Mouse (Mus musculus): Measurements from ENCODE around the gene Ulk3. TPM values are rescaled to one million over a fixed set of nuclear protein-coding genes. Genes with fewer than 3 reads are reported as not detected.

Gene Ulk3
- total RNA-seq, 1 experiment = 7.3 TPM

GRCm38 (mm10) chr9:57629118-57629874 lies 40.0 kb downstream of the Ulk3 start:
- in situ Hi-C loops (cut with MboI; ENCODE audit: low sequenced_read_pairs in 2 of 2, unreplicated experiment in 2 of 2) = no loop called here
- Histone ChIP-seq H3K9me3 (ENCODE audit: control insufficient read depth, insufficient read depth, low read depth, low read length) (no peaks in the 10 kb centered on the region), H3K27ac (ENCODE audit: insufficient read depth, low read depth, low read length, poor library complexity, severe bottlenecking) (no peak overlapping the region), H3K4me1 (ENCODE audit: control insufficient read depth in 2 of 2, insufficient read depth in 2 of 2, low read length in 2 of 2, poor library complexity in 1 of 2) (peaks cover 0 to 12% of the 10 kb centered on the region in 2 experiments; a peak in 2 of 4 replicates), H3K9ac (ENCODE audit: insufficient read depth, low read depth, low read length, poor library complexity, severe bottlenecking) (no peak overlapping the region), H3K4me3 (ENCODE audit: insufficient read depth in 1 of 2, low read depth in 1 of 2, low read length in 2 of 2, poor library complexity in 1 of 2, severe bottlenecking in 1 of 2) (no peak overlapping the region), H3K36me3 (ENCODE audit: control insufficient read depth, insufficient read depth, low read length, poor library complexity, severe bottlenecking) (peaks cover 51% of the 10 kb centered on the region)
- no peak for DNase-seq (ENCODE audit: low read depth, low spot score)
- TF ChIP-seq ZC3H11A (IDR thresholded peaks at IDR 0.05; ENCODE audit: borderline replicate concordance, low read depth, low read length) (peak; percentile 18; the same call in 1 of the 2 replicates), HCFC1 (IDR thresholded peaks at IDR 0.05; ENCODE audit: borderline replicate concordance, insufficient read depth, low read length) (no peak), ZNF384 (IDR thresholded peaks at IDR 0.05; ENCODE audit: low read depth, low read length) (no peak), MAFK (IDR thresholded peaks at IDR 0.05; ENCODE audit: insufficient read depth, low read depth, low read length) (no peak), CHD2 (IDR thresholded peaks at IDR 0.05; ENCODE audit: low read depth, low read length) (no peak)

DNA sequence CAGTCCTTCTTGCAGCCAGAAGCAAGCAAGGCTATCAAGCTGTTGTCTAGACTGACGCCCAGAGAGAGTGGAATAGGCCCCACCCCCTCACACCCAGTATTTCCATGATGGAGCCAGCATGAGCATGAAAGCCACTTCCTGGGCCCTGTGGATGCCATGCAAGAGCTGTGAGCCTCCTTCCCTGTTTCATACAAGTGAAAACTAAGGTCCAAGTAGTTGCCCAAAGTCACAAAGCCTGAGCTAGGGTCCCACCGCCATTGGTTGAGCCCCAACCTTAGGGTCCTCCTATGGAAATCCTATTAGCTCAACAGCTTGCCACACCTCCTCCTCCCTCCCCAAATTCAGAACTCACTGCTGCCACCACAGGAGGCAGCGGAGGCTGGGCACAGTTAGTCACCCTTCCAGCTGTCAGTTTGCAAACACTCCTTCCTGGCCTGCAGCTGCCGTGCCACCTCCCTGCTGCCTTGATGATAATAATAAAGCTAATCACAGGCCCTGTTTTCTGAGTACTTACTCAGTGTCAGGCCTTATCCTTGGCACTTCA lies 44.3 kb downstream of the Ulk3 start:
- Histone ChIP-seq H3K4me3 (ENCODE audit: insufficient read depth in 1 of 2, low read depth in 1 of 2, low read length in 2 of 2, poor library complexity in 1 of 2, severe bottlenecking in 1 of 2) (no peak overlapping the region), H3K4me1 (ENCODE audit: control insufficient read depth in 2 of 2, insufficient read depth in 2 of 2, low read length in 2 of 2, poor library complexity in 1 of 2) (peaks cover 0 to 5% of the 10 kb centered on the region in 2 experiments; a peak in 1 of 4 replicates), H3K36me3 (ENCODE audit: control insufficient read depth, insufficient read depth, low read length, poor library complexity, severe bottlenecking) (peaks cover 25% of the 10 kb centered on the region; the same call in 1 of the 2 replicates), H3K9ac (ENCODE audit: insufficient read depth, low read depth, low read length, poor library complexity, severe bottlenecking) (no peak overlapping the region), H3K9me3 (ENCODE audit: control insufficient read depth, insufficient read depth, low read depth, low read length) (no peaks in the 10 kb centered on the region), H3K27ac (ENCODE audit: insufficient read depth, low read depth, low read length, poor library complexity, severe bottlenecking) (no peak overlapping the region)
- in situ Hi-C loops (cut with MboI; ENCODE audit: low sequenced_read_pairs in 2 of 2, unreplicated experiment in 2 of 2) = no loop called here
- DNase-seq (ENCODE audit: low read depth, low spot score) = no peak
- TF ChIP-seq CHD2 (IDR thresholded peaks at IDR 0.05; ENCODE audit: low read depth, low read length) = no peak
- TF ChIP-seq ZC3H11A (IDR thresholded peaks at IDR 0.05; ENCODE audit: borderline replicate concordance, low read depth, low read length) = no peak

GRCm38 (mm10) chr9:57637272-57637671 lies 48.0 kb downstream of the Ulk3 start:
- peaks cover 0 to 10% of the 10 kb centered on the region in 2 experiments; a peak in 1 of 4 replicates for H3K4me1 ChIP-seq (ENCODE audit: control insufficient read depth in 2 of 2, insufficient read depth in 2 of 2, low read length in 2 of 2, poor library complexity in 1 of 2)
- no peak overlapping the region for H3K27ac ChIP-seq (ENCODE audit: insufficient read depth, low read depth, low read length, poor library complexity, severe bottlenecking)
- no peak for DNase-seq (ENCODE audit: low read depth, low spot score)
- H3K9ac ChIP-seq (ENCODE audit: insufficient read depth, low read depth, low read length, poor library complexity, severe bottlenecking) = no peak overlapping the region
- no peaks in the 10 kb centered on the region for H3K9me3 ChIP-seq (ENCODE audit: control insufficient read depth, insufficient read depth, low read depth, low read length)
- no peaks in the 10 kb centered on the region; the same call in 1 of the 2 replicates for H3K36me3 ChIP-seq (ENCODE audit: control insufficient read depth, insufficient read depth, low read length, poor library complexity, severe bottlenecking)
- no peak for TF ChIP-seq ZNF384 (IDR thresholded peaks at IDR 0.05; ENCODE audit: low read depth, low read length)
- TF ChIP-seq CHD2 (IDR thresholded peaks at IDR 0.05; ENCODE audit: low read depth, low read length) = no peak
- in situ Hi-C loops (cut with MboI; ENCODE audit: low sequenced_read_pairs in 2 of 2, unreplicated experiment in 2 of 2) = no loop called here
- H3K4me3 ChIP-seq (ENCODE audit: insufficient read depth in 1 of 2, low read depth in 1 of 2, low read length in 2 of 2, poor library complexity in 1 of 2, severe bottlenecking in 1 of 2) = no peak overlapping the region

GRCm38 (mm10) chr9:57637741-57638322 lies 48.6 kb downstream of the Ulk3 start:
- Histone ChIP-seq H3K36me3 (ENCODE audit: control insufficient read depth, insufficient read depth, low read length, poor library complexity, severe bottlenecking) (no peaks in the 10 kb centered on the region; the same call in 1 of the 2 replicates), H3K9me3 (ENCODE audit: control insufficient read depth, insufficient read depth, low read depth, low read length) (no peaks in the 10 kb centered on the region), H3K27ac (ENCODE audit: insufficient read depth, low read depth, low read length, poor library complexity, severe bottlenecking) (no peak overlapping the region), H3K9ac (ENCODE audit: insufficient read depth, low read depth, low read length, poor library complexity, severe bottlenecking) (no peak overlapping the region), H3K4me1 (ENCODE audit: control insufficient read depth in 2 of 2, insufficient read depth in 2 of 2, low read length in 2 of 2, poor library complexity in 1 of 2) (peaks cover 0 to 13% of the 10 kb centered on the region in 2 experiments; a peak in 2 of 4 replicates), H3K4me3 (ENCODE audit: insufficient read depth in 1 of 2, low read depth in 1 of 2, low read length in 2 of 2, poor library complexity in 1 of 2, severe bottlenecking in 1 of 2) (no peak overlapping the region)
- no peak for DNase-seq (ENCODE audit: low read depth, low spot score)
- TF ChIP-seq ZC3H11A (IDR thresholded peaks at IDR 0.05; ENCODE audit: borderline replicate concordance, low read depth, low read length) (no peak), HCFC1 (IDR thresholded peaks at IDR 0.05; ENCODE audit: borderline replicate concordance, insufficient read depth, low read length) (no peak), MAFK (IDR thresholded peaks at IDR 0.05; ENCODE audit: insufficient read depth, low read depth, low read length) (no peak)
- in situ Hi-C loops (cut with MboI; ENCODE audit: low sequenced_read_pairs in 2 of 2, unreplicated experiment in 2 of 2) = no loop called here
